Mouse (Mus musculus) urinary bladder, adult 18-20 months (tissue): Measurements from ENCODE around the gene Olfr700.
"Not testable (repeated sequence)": the region's sequence is repeated elsewhere in the genome, so short reads cannot be mapped to it uniquely, and the experiment has no call there.

Source experiments
- DNase-seq, 2 experiments: peaks; one replicate each; pipeline ENCODE4 v3.0.0; 2022; ENCODE audit warnings: low spot score in 2 of 2, mixed read lengths in 2 of 2

Gene Olfr700

DNA sequence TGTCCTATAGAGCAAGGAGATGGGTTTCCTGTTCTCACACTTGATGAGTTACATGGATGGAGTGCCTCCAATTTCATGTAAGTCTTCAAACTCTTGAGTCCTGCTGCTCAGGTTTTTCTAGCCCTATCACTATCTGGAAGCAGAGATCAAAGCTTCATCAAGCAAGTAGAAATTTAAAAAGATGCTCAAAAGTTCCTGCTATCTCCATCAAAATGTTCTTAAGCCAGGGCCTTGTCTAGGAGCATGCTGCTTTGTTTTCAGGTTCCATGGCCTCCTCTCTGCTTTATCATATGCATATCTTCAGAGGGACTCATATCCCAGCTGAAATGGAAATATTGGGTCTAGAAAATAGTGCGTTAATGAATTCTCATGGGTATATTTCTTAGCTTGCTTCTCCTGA is at the start of gene Olfr700:
Gene Olfr700 (minus strand): TSS at position 101 of the 400 bp plus-strand sequence.
- no peak for DNase-seq

DNA sequence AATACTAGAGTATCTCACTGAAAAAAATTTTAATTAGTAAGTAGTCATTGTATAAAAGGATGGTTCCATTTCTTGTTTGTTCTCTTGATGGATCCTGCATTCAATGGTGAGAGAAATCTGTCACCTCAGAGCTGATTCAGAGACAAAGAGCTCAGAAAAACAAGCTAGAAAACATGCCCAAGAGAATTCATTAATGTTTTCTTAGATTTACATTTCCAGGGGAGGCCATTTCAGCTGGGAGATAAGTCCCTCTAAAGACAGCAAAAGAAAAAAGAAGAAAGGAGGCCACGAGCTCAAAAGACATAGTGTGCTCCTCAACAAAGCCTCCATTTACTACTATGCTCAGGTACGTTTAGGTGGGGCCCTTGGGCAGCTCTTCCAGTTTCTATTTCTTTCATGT is 34.4 kb upstream of the Olfr700 start, which contains the start of gene Olfr703:
Gene Olfr703 (plus strand): TSS at position 301 of the 400 bp plus-strand sequence.
- no peak for DNase-seq

DNA sequence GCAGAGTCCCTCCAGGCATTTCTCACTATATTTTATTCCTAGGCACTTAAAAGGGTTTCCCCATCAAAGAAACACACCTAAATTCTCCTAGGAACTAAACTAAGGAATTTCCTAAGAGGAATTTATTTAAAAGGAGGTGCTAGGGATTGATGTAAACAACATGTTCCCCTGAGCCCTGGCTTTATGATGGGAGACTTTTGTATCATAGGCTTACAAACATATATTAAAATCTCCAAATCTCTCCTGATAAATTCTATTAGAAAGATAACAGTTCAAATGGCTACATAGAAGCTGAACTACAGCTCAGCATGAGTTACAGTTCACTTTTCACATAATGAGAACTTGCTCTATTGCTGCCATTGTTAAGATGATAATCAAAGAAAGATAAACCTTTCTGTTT is 25.2 kb upstream of the Olfr700 start, which contains the start of gene Olfr702:
Gene Olfr702 (minus strand): TSS at position 101 of the 400 bp plus-strand sequence.
- DNase-seq, result no peak

DNA sequence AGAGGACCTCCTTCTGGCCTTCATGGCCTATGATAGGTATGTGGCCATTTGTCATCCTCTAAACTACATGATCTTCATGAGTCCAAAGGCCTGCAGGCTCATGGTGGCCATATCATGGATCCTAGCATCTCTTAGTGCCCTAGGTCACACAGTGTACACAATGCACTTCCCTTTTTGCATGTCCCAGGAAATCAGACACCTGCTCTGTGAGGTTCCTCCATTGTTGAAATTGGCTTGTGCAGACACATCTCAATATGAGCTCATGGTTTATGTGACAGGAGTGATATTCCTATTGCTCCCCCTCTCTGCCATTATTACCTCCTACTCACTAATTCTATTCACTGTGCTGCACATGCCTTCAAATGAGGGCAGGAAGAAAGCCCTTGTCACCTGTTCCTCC is 9.8 kb upstream of the Olfr700 start:
- DNase-seq, result no peak

DNA sequence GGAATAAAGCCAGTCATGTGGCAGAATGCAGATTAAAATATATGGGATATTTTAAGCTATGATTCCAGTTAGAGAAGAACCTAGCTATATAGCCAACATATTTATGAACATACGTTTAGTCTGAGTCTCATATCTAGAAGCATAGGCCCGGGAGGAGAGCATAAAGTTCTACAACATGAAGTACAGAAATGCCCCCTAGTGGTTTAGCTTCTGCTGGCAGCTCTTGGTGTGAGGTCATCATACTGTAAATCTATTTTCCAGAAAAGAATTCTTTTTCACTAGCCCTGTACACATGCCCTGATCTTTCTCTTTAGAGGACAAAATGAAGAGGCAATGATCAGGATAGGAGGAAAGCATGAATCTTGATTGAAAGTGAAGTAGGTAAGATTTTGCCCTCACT is 7.1 kb upstream of the Olfr700 start:
- DNase-seq, result no peak

DNA sequence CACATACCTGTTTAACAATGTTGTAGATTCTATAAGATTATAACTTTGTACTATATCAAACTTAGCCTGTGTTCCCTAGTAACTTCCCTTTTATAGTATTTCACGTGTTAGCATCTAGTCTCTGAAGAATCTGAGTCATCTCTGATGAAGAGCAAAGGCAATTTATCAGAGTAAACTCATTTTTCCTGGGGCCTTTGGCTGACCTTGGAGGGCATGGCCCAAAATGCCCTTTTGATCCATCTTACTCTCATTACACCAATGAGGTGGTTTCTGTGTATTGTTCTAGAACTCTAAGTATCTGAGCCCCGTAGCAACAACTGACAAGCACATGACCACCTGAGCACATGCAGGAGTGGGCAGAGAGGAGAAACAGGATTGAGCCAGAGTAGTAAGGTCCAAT is 5.2 kb upstream of the Olfr700 start, which contains the start of gene Olfr701:
Gene Olfr701 (plus strand): TSS at position 301 of the 400 bp plus-strand sequence.
- DNase-seq, result no peak

DNA sequence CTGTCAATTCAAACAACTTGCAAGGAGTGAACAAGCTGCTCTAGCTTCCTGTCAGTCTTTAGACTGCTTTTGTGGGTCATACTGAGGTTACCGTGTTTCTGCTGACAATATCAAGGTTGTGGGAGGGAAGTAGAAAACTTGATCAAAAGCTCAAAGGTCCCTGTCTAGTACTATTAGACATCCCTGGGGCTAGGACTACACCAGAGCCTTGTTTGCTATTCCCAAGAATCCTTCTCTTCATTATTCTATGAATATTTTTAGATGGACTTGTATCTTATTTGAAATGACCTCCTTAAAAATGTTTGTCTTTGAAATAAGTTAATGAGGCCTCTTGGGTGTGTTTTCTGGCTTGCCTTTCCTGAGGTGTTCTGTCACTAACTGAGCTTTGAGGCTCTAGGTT is 15.5 kb downstream of the Olfr700 start, which contains the start of gene Olfr699:
Gene Olfr699 (minus strand): TSS at position 101 of the 400 bp plus-strand sequence.
- no peak for DNase-seq

DNA sequence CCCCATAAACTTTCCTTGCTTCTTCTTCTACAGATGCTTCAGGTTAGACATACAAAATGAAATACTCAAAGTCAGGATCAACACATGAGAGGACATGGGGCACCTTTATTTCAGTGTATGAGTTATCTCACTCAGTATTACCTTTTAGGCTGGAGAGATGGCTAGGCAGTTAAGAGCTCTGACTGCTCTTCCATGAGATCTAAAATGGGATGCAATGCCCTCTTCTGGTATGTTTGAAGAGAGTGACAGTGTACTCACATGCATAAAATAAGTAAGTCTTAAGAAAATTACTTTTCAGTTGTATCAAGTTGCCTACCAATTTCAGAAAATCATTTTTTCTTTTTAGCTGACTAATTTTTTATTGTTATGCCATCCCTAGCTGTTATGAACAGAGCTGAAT is 20.3 kb downstream of the Olfr700 start:
- DNase-seq, result no peak

DNA sequence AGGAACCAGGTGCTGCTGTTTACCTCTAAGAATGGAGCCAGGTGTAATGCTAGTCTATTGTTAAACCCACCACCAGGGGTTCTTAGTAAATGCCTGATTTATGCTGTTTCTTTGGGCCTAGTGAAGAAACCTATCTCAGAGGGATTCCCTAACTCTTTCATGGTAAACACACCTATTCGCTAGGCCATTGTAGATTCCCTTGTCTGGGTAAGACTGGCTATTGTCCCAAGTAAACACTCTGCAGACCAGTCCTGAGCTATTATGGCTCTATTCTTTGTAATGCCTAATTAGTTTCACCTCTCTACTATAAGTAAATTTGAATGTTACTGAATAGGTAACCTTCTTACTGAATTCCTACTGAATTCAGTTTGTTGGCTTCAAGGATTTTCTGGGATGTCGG is 47.6 kb downstream of the Olfr700 start:
- not testable (repeated sequence) for DNase-seq

DNA sequence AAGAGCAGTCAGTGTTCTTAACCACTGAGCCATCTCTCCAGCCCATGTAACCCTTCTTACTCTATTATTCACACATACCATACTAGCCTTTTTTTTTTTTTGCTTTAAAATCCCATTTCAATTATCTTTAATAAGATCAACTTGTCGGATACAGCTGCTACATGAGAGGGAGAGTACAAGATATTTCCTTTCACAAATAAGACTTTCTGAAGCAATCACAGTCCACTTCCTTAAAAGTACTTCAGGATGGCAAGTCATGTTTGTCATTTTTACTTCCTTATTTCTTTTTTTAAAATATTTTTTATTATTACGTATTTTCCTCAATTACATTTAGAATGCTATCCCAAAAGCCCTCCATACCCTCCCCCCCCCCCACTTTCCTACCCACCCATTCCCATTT is 49.8 kb downstream of the Olfr700 start:
- DNase-seq, result no peak
